Mouse (Mus musculus): ENCODE measurements around the gene Abcc5.
A peak's percentile ranks its signal among the peaks of the same experiment; 100 is the strongest.

Gene Abcc5

GRCm38 (mm10) chr16:20357837-20358236 is 68.4 kb downstream of the Abcc5 start:
- peak; percentile 32 to 38 for DNase-seq

DNA sequence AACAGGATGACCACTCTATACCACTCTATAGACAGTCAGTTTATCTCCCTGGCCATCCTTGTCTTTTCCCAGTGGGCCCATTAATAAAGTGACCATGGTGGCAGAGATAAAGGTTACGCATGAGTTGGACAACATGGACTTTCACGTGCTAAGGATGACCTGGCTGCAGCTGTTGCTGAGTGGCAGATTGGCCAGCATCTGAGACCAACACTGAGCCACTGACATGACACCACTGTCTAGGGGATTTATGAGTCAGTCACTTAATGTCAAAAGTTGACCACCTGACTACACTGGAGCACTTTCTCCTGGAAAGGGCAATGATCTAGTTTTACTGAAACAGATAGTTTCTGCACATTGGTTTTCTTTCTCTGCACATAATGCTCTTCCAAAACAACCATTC is 71.4 kb downstream of the Abcc5 start:
- no peak for DNase-seq

GRCm38 (mm10) chr16:20354011-20354410 is 72.2 kb downstream of the Abcc5 start:
- DNase-seq, result no peak

DNA sequence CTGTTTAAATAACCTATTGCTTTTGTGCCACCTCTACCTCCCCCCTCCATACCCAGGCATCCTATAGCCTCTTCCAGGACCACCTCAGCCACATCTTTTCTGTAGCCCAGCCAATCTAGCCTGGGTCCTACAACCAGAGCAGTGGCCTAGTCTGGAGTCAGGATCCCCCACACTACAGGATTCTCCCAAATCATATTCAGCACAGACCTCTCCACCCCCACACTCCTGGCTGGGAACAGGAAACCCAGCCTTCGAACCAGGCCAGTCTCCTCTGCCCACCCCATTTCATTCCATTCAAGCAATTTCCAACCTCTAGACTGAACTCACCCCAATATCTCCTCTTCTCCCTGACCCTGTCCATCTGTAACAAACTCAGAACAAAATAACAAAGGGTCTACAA is 80.7 kb downstream of the Abcc5 start:
- no peak for DNase-seq

GRCm38 (mm10) chr16:20338616-20339015 is 87.6 kb downstream of the Abcc5 start:
- DNase-seq, result no peak

DNA sequence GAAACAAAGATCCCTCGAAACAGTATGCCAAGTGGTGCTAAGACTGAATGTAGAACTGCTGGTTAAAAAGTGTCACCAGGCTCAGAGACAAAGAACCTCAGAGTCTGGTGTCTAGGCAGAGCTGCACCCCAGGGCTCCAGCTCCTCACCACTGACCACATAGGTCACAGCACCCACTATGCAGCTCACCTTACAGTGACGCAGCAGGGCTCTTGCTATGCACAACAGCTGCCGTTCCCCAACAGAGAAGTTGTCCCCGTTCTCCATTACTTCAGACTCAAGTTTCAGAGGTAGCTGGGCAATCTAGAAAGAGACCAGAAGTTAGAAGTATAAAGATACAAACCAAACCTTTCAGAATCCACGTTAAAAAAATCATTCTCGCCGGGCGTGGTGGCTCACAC is 91.3 kb downstream of the Abcc5 start:
- no peak for DNase-seq

- DNase-seq, result no peak
These were observed 97.9 kb downstream of the Abcc5 start for GRCm38 (mm10) chr16:20328306-20328705.

DNA sequence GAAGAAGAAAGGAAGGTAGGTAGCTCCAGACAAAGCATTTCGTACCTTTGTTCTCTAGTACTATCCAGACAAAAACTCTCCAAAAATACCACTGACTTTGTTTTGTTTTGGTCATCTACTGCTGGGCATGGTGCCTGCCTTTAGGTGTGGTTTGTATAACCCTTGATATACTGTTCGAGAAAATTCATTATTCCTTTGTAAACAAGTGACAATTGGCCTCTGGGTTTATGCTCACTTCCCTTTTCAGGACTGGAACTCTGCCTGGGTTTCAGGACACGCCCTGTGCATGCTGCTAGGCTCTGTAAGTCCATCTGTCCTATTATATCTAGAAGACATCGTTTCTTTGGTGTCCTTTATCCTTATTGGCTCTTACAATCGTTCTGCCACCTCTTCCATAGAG is 100.9 kb downstream of the Abcc5 start, which contains the start of gene Cyp2ab1:
TSS of gene Cyp2ab1 (minus strand) at position 119 of the 400 bp plus-strand sequence.
- peak; percentile 17 to 33 for DNase-seq

DNA sequence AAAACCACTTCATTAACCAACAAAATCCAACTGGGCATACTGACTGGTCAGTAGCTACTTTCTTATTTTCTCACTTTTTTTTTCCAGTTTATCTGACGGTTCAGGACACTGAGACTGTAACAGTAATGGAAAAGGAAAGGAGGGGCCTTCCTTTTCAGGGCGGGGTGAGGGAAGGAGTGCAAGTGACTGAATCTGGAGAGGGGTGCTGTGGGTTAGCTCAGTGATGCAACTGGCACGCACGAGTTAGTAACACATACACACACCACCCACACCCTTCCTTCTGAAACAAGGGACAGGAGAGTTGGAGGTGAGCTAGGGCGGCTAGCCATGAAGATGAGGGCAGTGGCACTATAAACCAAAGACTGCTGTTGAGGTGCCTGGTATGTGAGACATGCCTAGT is 102.3 kb downstream of the Abcc5 start:
- peak; percentile 29 to 38 for DNase-seq

- DNase-seq, result no peak
These were observed 103.9 kb downstream of the Abcc5 start for GRCm38 (mm10) chr16:20322274-20322673.

GRCm38 (mm10) chr16:20316770-20317169 is 109.4 kb downstream of the Abcc5 start:
- DNase-seq, result no peak

GRCm38 (mm10) chr16:20315266-20315665 is 110.9 kb downstream of the Abcc5 start:
- DNase-seq, result no peak

DNA sequence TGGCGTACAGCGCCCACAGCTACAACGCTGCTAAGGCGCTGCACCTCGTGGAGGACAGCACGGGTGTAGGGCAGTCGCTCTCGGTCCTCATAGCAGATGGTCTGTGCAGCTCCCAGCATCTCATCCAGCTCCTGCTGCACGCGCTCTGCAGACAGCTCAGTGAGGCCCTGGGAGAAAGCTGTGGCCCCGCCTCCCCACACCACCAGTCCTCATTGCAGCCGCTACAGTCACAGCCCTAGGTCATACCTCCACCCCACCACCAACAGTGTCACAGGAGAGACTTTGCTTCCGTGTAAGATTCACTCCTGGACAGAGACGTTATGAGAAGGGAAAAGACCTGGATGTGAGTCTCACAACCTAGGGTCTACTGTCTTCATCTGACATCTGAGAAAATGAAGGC is 113.9 kb downstream of the Abcc5 start:
- no peak for DNase-seq

DNA sequence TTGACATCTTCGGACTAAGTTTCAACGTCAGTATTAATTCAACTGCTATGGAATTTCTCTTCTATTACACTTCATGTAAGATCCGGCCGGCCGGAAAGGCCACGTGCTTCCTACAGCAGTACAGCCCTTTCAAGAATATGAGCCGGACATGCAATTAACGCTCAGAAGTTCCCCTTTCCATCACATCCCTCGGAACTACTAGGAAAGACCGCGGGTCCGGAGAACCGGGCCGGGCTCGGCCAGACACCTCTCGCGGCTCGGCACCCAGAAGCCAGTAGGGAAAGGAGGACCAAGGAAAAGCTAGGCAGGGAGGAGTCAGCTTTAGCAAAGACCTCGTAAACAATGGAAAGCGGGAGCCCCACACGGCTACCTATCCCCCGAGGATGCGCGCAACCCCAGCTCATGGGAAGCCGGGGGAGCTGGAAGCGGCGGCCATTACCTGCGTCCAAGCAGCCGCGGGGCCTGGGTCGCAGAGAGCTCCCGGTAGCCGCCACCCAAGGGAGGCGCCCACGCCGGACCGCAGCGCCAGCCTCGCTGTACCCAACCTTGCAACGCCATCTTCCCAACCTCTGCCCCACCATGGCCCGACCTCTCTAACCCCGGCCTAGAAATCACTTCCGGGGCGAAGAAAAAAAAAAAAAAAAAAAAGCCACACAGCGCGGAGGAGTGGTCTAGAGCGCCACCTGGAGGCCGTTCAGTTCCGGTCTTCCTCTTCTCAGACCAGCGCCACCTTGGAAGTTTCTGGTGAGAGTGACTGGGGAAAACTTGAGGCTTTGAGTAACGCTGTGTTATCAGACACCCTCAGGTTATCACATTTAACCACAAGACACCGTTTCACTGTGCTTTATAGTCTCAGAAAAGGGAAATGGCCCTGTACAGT is 124.2 kb downstream of the Abcc5 start, which contains the start of gene Parl:
TSS of gene Parl (minus strand) at position 618 of the 880 bp plus-strand sequence.
- DNase-seq, result peak; percentile 84 to 86

DNA sequence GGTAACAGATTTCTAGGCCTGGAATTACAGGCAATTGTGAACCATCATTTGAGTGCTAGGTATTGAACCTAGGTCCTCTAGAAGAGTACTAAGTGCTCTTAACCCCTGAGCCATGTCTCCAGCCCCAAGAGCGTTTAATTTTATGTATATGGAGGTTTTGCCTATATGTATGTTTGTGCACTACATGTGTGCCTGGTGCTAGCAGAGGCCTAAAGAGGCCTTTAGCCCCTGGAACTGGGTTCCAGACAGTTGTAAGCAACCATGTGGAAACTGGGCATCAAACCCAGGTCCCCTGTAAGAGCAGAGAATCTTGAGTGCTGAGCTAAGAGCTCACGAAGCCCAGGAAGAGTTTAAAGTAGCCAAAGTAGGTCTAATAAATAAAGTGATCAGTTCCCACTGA is 126.1 kb downstream of the Abcc5 start:
- DNase-seq, result no peak

Data from lung, postnatal 4 days (tissue).